Mouse (Mus musculus) megakaryocyte-erythroid progenitor cell, adult 5-6 weeks (primary cell): ENCODE results near the gene Zzef1. TPM values are rescaled to one million over a fixed set of nuclear protein-coding genes. Genes with fewer than 3 reads are reported as not detected.

Source experiments
- ATAC-seq: replicated peaks from 2 replicates; pipeline ENCODE4 v1.8.0; 2016; ENCODE audit warnings: mild to moderate bottlenecking, inconsistent platforms; ENCODE audit not compliant: severe bottlenecking, poor library complexity, low FRiP score, low TSS enrichment
- total RNA-seq, 2 experiments: library from RNA; stranded (forward) in 1 of 2; stranded (reverse) in 1 of 2; fragments of 200-1000, 215-1000 nt in 1 of 2; fragments of >200 nt in 1 of 2; fragmentation: Nextera tagmentation in 1 of 2; gene quantifications; 2 replicates each; pipeline ENCODE4 v1.2.3; 2014 to 2017

Zzef1 gene
- total RNA-seq, 2 experiments from 2014 or later: 26.9 to 40.4 TPM

DNA sequence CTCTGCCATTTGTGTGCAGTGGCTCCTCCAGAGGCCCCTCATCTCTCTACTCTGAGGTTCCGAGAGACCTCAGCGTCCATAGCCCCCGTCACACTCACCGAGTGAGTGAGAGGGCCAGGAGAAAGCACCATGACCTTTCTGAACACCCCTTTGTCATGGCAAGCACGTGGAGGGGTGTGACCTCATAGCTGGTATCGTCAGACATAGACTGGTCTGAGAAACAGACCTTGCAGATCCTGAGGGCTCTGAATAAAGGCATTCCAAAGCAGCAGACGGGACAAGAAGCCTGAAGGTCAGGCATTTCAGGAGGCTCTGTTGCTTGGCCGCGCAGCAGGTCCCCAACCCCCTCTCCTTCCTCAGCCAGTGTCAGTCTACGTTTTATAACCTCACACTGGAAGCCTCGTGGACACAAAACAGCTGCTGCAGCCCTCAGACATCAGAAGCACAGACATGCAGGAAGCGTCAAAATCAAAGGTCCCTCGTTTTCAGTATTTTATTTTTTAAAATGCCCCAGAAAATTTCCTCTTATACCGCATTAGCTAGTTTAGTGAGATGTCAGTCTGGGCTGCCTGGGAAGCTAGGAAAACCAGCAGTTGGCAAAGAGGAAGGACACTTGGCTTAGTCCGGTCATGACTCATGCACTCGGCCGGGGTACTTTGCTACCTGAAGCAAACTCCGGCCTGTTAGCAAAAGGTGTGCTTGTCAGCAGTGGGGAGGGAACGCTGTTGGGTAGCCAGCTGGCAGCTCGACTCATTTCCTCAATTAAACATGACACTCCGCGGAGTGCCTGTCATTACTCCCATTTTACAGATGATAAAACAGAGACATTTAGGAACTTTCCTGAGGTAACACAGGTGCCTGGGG lies 155.3 kb downstream of the Zzef1 start:
- ATAC-seq: no peak

DNA sequence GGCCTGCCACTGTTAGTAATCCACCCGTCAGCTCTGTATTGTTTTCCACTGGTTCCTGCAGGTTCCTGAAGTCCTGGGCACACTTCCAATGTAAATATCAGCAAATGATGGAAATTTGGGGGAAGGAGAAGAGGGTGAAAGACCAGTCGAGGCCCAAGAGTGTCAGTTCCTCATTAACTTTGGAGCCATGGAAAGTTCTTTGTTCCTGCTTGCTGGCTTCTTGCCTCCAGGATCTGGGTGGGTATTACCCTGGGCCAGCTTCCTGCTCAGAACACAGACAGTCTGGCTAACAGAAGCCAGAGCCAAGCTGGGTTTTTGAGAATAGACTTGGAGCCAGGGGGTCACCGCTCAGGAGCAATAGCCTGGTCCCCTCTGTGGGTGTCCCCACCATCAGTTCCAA lies 156.2 kb downstream of the Zzef1 start:
- ATAC-seq: no peak

- no peak for ATAC-seq
These were observed 156.7 kb downstream of the Zzef1 start for GRCm38 (mm10) chr11:72952697-72953096.

GRCm38 (mm10) chr11:72953116-72953439 lies 157.1 kb downstream of the Zzef1 start:
- ATAC-seq: no peak

DNA sequence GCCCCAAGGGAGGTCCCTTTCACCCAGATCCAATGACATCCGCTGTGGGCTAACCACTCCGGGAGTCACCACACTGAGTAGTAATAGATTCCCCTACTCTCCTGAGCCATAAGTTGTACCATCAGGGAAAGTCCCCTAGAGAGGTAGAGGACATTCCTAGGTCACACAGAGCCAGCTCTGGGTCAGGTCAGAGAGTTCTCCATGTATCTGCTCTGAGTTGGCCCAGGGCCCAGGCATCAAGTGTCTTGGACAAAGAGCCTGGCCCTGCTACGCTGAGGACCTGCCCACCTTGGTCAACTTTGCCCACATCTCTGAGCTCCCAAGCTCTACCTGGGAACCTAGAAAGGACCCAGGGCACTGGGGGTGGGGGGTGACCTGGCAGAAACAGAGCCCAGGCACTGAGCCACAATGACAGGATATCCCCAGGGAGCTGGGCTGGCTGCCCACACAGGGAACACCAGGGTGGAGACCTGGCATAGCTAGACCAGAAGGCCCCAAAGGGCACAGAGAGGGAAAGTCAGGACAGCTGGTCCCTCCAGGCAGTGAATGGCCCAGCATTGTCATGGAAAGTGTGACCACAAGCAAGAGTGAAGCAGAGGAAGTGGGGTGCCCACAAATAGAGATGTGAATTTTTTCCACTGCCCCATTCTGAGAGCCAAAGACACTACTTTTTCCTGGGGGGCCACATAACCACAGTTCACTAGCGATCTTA lies 157.6 kb downstream of the Zzef1 start:
- no peak for ATAC-seq

GRCm38 (mm10) chr11:72954216-72954615 lies 158.2 kb downstream of the Zzef1 start:
- ATAC-seq: no peak

DNA sequence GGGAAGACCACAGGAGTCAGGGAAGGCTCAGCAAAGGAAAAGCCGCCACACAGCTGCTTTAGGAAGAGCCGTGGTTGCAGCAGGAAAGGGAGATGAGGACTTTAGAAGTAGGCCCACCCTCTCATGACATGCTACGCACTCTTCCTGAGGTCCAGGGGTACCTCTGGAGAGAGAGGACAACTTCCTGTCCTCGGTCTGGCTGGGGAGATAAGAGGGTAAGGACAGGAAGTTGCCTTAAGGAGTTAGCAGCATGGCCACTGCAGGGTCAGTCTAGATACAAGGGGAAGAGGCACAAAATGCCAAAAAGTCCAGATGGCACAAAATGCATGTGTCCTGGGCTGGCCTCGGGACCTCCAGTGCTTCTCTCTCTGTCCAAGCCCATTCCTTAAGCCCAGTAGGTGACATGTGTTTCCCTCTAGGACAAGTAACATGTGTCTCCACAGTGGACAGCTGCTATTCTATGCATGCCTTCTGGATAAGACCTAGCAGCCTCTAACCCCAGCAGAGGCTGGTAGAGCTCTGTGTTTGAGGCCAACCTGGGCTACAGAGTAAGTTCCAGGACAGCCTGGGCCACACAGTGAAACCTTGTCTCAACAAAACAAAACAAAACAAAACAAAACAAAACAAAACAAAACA lies 159.4 kb downstream of the Zzef1 start:
- ATAC-seq: no peak

DNA sequence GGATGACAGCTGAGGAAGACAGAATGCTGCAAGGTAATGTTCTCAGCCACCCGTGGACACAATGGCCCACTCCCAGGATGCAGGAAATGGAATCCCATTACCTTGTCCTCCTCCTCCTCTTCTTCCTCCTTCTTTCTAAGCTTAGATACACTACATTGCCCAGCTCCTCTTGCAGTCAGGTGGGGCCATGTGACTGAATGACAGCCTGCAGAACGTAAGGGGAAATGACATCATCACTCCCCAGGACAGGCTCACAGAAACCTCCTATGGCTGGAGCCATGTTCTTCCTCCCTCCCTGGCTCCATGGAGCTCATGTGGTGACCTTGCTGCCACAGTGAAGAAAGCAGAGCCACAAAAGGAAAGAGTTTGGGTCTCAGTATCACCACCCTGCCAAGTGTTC lies 161.3 kb downstream of the Zzef1 start:
- ATAC-seq: no peak

GRCm38 (mm10) chr11:72959924-72960679 lies 164.1 kb downstream of the Zzef1 start:
- no peak for ATAC-seq

- no peak for ATAC-seq
These were observed 164.7 kb downstream of the Zzef1 start for GRCm38 (mm10) chr11:72960723-72961071.

GRCm38 (mm10) chr11:72961072-72961980 lies 165.3 kb downstream of the Zzef1 start, which contains the start of gene Atp2a3:
Gene Atp2a3 (plus strand): TSS chr11:72961169.
- peak; percentile 62 for ATAC-seq

GRCm38 (mm10) chr11:72962378-72962777 lies 166.4 kb downstream of the Zzef1 start:
- no peak for ATAC-seq

GRCm38 (mm10) chr11:72963058-72963788 lies 167.2 kb downstream of the Zzef1 start:
- ATAC-seq: no peak

DNA sequence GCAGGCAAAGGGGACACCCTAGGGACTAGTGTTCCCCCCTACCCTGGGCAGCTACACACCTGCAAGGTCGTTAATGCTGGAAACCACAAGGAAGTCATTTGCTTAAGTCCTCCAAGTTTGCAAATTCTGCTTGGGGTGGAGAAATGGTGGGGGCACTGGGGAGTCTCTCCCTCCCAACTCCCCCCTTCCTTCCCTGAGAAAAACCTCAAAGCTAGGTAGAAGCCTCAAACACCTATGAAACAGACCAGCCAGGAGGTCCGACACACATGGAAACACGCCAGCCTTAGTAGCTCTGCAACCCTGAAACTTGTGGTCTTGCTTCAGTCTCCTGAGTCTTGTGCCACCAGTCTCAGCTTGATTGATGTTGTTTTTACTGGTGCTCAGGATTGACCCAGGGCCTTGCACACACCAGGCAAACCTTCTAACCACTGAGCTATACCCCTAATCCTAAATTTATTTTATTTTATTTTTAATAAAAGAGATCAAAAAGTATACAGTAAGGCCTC lies 167.8 kb downstream of the Zzef1 start:
- ATAC-seq: no peak

GRCm38 (mm10) chr11:72974995-72975503 lies 179.0 kb downstream of the Zzef1 start:
- no peak for ATAC-seq
